In genomic region chr4:95898714-95899113, GRCm38 (mm10) we compare ENCODE assay signal across 30 mouse cellular contexts.
DNase-seq lines count a peak whose midpoint lies in the region; ATAC-seq and TF ChIP-seq lines count a peak whose summit lies in the region.
"Had no signal": no experiment of that assay in that cellular context is flagged by ENCODE, and none has a peak within 500 bp of the region (broad histone marks: within the 10 kb centered on the region; RNA-seq: fewer than 3 reads in every experiment).

No protein-coding gene starts in this region.

- H3K9ac ChIP-seq in heart, embryonic 12.5 days = no peak overlapping the region
- no peak overlapping the region for H3K9ac ChIP-seq in midbrain, embryonic 15.5 days
- H3K9ac ChIP-seq in midbrain, embryonic 14.5 days (replicated peaks; ENCODE audit: low read length) = no peak overlapping the region
- no peak overlapping the region for H3K9ac ChIP-seq in midbrain, postnatal 0 days (replicated peaks; ENCODE audit: low read length, poor library complexity, severe bottlenecking)
- H3K9ac ChIP-seq: embryonic facial prominence, embryonic 13.5 days; forebrain, postnatal 0 days; intestine, embryonic 15.5 days; liver, embryonic 15.5 days; lung, embryonic 14.5 days; stomach, embryonic 15.5 days had no signal

- H3K27me3 ChIP-seq in heart, embryonic 12.5 days (replicated peaks) = no peaks in the 10 kb centered on the region
- no peaks in the 10 kb centered on the region for H3K27me3 ChIP-seq in midbrain, embryonic 15.5 days (replicated peaks)
- H3K27me3 ChIP-seq in midbrain, embryonic 14.5 days (ENCODE audit: control insufficient read depth, insufficient read depth, low read length) = no peaks in the 10 kb centered on the region
- no peaks in the 10 kb centered on the region for H3K27me3 ChIP-seq in midbrain, postnatal 0 days (ENCODE audit: insufficient read depth, low read length)
- H3K27me3 ChIP-seq: embryonic facial prominence, embryonic 13.5 days; intestine, embryonic 15.5 days; liver, embryonic 15.5 days; stomach, embryonic 15.5 days had no signal

- WGBS in heart, embryonic 12.5 days = 29% methylated on average over 5 of the region's 6 CpGs
- WGBS in midbrain, embryonic 15.5 days = 49% methylated on average over 6 of the region's 6 CpGs
- 67% methylated on average over 5 of the region's 6 CpGs for WGBS in midbrain, embryonic 14.5 days
- 51% methylated on average over 5 of the region's 6 CpGs for WGBS in midbrain, postnatal 0 days

- peaks cover 37% of the 10 kb centered on the region for H3K4me1 ChIP-seq in heart, embryonic 12.5 days (replicated peaks)
- no peaks in the 10 kb centered on the region; the same call in 1 of the 2 replicates for H3K4me1 ChIP-seq in midbrain, embryonic 15.5 days
- H3K4me1 ChIP-seq in midbrain, embryonic 14.5 days (ENCODE audit: control insufficient read depth, insufficient read depth, low read length) = no peaks in the 10 kb centered on the region
- no peaks in the 10 kb centered on the region for H3K4me1 ChIP-seq in midbrain, postnatal 0 days (ENCODE audit: insufficient read depth, low read length)
- H3K4me1 ChIP-seq: liver, embryonic 15.5 days had no signal

- H3K9me3 ChIP-seq in heart, embryonic 12.5 days (replicated peaks) = no peaks in the 10 kb centered on the region
- no peaks in the 10 kb centered on the region for H3K9me3 ChIP-seq in midbrain, embryonic 15.5 days
- no peaks in the 10 kb centered on the region for H3K9me3 ChIP-seq in midbrain, embryonic 14.5 days (ENCODE audit: control insufficient read depth, low read length)
- no peaks in the 10 kb centered on the region for H3K9me3 ChIP-seq in midbrain, postnatal 0 days (ENCODE audit: low read length)
- H3K9me3 ChIP-seq: embryonic facial prominence, embryonic 13.5 days; intestine, embryonic 15.5 days; liver, embryonic 15.5 days; stomach, embryonic 15.5 days had no signal

- no peak for ATAC-seq in heart, embryonic 12.5 days (ENCODE audit: insufficient number of reproducible peaks, low FRiP score)
- 0 out of 2 replicates have a peak, but pooled peaks have one; percentile 27 for ATAC-seq in midbrain, embryonic 15.5 days (replicated peaks)
- no peak for ATAC-seq in midbrain, embryonic 14.5 days (ENCODE audit: low FRiP score, low TSS enrichment)
- 0 out of 2 replicates have a peak, but pooled peaks have one; percentile 8 for ATAC-seq in midbrain, postnatal 0 days (ENCODE audit: low FRiP score)
- ATAC-seq: forebrain, postnatal 0 days; hindbrain, embryonic 16.5 days; intestine, embryonic 15.5 days had no signal

- H3K4me3 ChIP-seq in heart, embryonic 12.5 days = no peak overlapping the region
- H3K4me3 ChIP-seq in midbrain, embryonic 15.5 days = no peak overlapping the region
- no peak overlapping the region for H3K4me3 ChIP-seq in midbrain, embryonic 14.5 days (replicated peaks; ENCODE audit: low read depth, low read length)
- no peak overlapping the region for H3K4me3 ChIP-seq in midbrain, postnatal 0 days (ENCODE audit: low read depth, low read length)
- H3K4me3 ChIP-seq: embryonic facial prominence, embryonic 13.5 days; intestine, embryonic 15.5 days; liver, embryonic 15.5 days; stomach, embryonic 15.5 days had no signal

- no peak overlapping the region for H3K27ac ChIP-seq in heart, embryonic 12.5 days (ENCODE audit: poor library complexity, severe bottlenecking)
- no peak overlapping the region for H3K27ac ChIP-seq in midbrain, embryonic 15.5 days
- no peak overlapping the region for H3K27ac ChIP-seq in midbrain, embryonic 14.5 days (replicated peaks; ENCODE audit: low read depth, low read length)
- H3K27ac ChIP-seq in midbrain, postnatal 0 days (ENCODE audit: low read depth, low read length) = no peak overlapping the region
- H3K27ac ChIP-seq: intestine, embryonic 15.5 days; liver, embryonic 15.5 days had no signal

- H3K36me3 ChIP-seq in heart, embryonic 12.5 days = no peaks in the 10 kb centered on the region
- no peaks in the 10 kb centered on the region for H3K36me3 ChIP-seq in midbrain, embryonic 15.5 days (replicated peaks)
- no peaks in the 10 kb centered on the region for H3K36me3 ChIP-seq in midbrain, embryonic 14.5 days (ENCODE audit: control insufficient read depth, insufficient read depth, low read length)
- H3K36me3 ChIP-seq in midbrain, postnatal 0 days (ENCODE audit: insufficient read depth, low read length) = no peaks in the 10 kb centered on the region
- H3K36me3 ChIP-seq: embryonic facial prominence, embryonic 13.5 days; intestine, embryonic 15.5 days; liver, embryonic 15.5 days; stomach, embryonic 15.5 days had no signal

- peak; percentile 49 for DNase-seq in heart, adult 11 months
- DNase-seq in midbrain, embryonic 14.5 days = no peak
- DNase-seq in forelimb bud, embryonic 11.5 days (ENCODE audit: low read depth, low spot score) = peak; percentile 20
- no peak for DNase-seq in midbrain, postnatal 0 days (ENCODE audit: low spot score)
- DNase-seq in spleen, postnatal 14 days (ENCODE audit: low spot score in 2 of 2) = no peak
- no peak for DNase-seq in lung, postnatal 25 days (ENCODE audit: low spot score)
- DNase-seq: adrenal gland, postnatal 14 days; cerebellum, adult 11 months; cerebellum, adult 9-11 months; forebrain, postnatal 0 days; gastrocnemius, postnatal 14 days; heart, adult 18-20 months; heart, postnatal 4 days; kidney, adult 2 months; kidney, postnatal 4 days; layer of hippocampus, postnatal 36 days; left cerebral cortex, postnatal 4 days; lung, embryonic 14.5 days; lung, postnatal 14 days; retina, postnatal 1 day; right cerebral cortex, postnatal 14 days; thymus, postnatal 14 days had no signal

- no peak for TF ChIP-seq CTCF in midbrain, postnatal 0 days (IDR thresholded peaks at IDR 0.05)

- no peak overlapping the region for H3K4me2 ChIP-seq in heart, embryonic 12.5 days
- no peak overlapping the region for H3K4me2 ChIP-seq in midbrain, embryonic 15.5 days
- no peak overlapping the region for H3K4me2 ChIP-seq in midbrain, embryonic 14.5 days (ENCODE audit: low read length)
- no peak overlapping the region for H3K4me2 ChIP-seq in midbrain, postnatal 0 days (ENCODE audit: low read depth, low read length, poor library complexity, severe bottlenecking)
- H3K4me2 ChIP-seq: embryonic facial prominence, embryonic 13.5 days; heart, embryonic 11.5 days; intestine, embryonic 15.5 days; liver, embryonic 15.5 days; lung, embryonic 14.5 days; stomach, embryonic 15.5 days had no signal

Comparison
In these comparisons a context has a peak if more than half of its experiments do, and no peak if none do; other contexts are left out.
1. ATAC-seq: peak in midbrain, embryonic 15.5 days (single experiment) and midbrain, postnatal 0 days (single experiment); none in heart, embryonic 12.5 days (single experiment) and midbrain, embryonic 14.5 days (single experiment).
2. DNase-seq: peak in heart, adult 11 months (single experiment) and forelimb bud, embryonic 11.5 days (single experiment); none in midbrain, embryonic 14.5 days (single experiment), midbrain, postnatal 0 days (single experiment), spleen, postnatal 14 days (0 of 2) and lung, postnatal 25 days (single experiment).